Mouse (Mus musculus) intestine, embryonic 14.5 days (tissue): Measurements from ENCODE around the gene Syngr4. TPM values are rescaled to one million over a fixed set of nuclear protein-coding genes. Genes with fewer than 3 reads are reported as not detected.
"Not testable (repeated sequence)": the region's sequence is repeated elsewhere in the genome, so short reads cannot be mapped to it uniquely, and the experiment has no call there.

Source experiments
- ATAC-seq: fragments of 200-750 bp; cut with Nextera tagmentation; replicated peaks from 2 replicates; pipeline ENCODE4 v1.8.0; 2017; ENCODE audit warnings: low read depth, moderate number of reproducible peaks, moderate TSS enrichment, moderate library complexity; ENCODE audit not compliant: low FRiP score, low TSS enrichment
- DNase-seq: peaks from one replicate; pipeline ENCODE4 v3.0.0-alpha.2; 2018; ENCODE audit warnings: low spot score
- H3K27ac ChIP-seq: fragments of 300-500 bp; sonication (generic); 2 replicates; pipeline ENCODE4 v1.5.1; 2014; ENCODE audit warnings: low read depth, mild to moderate bottlenecking, control low read depth
- H3K27me3 ChIP-seq: fragments of 300-500 bp; sonication (generic); replicated peaks from 2 replicates; pipeline ENCODE4 v1.6.1; 2014; ENCODE audit warnings: low read length, control low read depth; ENCODE audit not compliant: control insufficient read depth, insufficient read depth
- H3K36me3 ChIP-seq: fragments of 300-500 bp; sonication (generic); 2 replicates; pipeline ENCODE4 v1.6.1; 2014; ENCODE audit warnings: low read length, control low read depth; ENCODE audit not compliant: control insufficient read depth, insufficient read depth
- H3K4me1 ChIP-seq: fragments of 300-500 bp; sonication (generic); replicated peaks from 2 replicates; pipeline ENCODE4 v1.6.1; 2014; ENCODE audit warnings: low read length, control low read depth, mixed read lengths; ENCODE audit not compliant: control insufficient read depth, insufficient read depth
- H3K4me2 ChIP-seq: fragments of 300-500 bp; sonication (generic); 2 replicates; pipeline ENCODE4 v1.6.1; 2014; ENCODE audit warnings: low read length
- H3K4me3 ChIP-seq: fragments of 300-500 bp; sonication (generic); 2 replicates; pipeline ENCODE4 v1.5.1; 2014; ENCODE audit warnings: low read depth, low read length, control low read depth, mixed read lengths
- H3K9ac ChIP-seq: fragments of 300-500 bp; sonication (generic); 2 replicates; pipeline ENCODE4 v1.6.1; 2014; ENCODE audit warnings: mild to moderate bottlenecking, low read length
- H3K9me3 ChIP-seq: fragments of 300-500 bp; sonication (generic); 2 replicates; pipeline ENCODE4 v1.6.1; 2016; ENCODE audit warnings: low read length, control low read depth; ENCODE audit not compliant: control insufficient read depth
- WGBS: fragments of 180-500 bp; shearing (Covaris S2); extraction: QIAGEN DNeasy Blood & Tissue Kit; methylation state at CpG from one replicate; pipeline ENCODE4 v1.1.7; 2014; 5-methylcytosine and 5-hydroxymethylcytosine counted together
- polyA plus RNA-seq: library from polyadenylated mRNA; unstranded; fragments of >200 nt; fragmentation: Nextera tagmentation; extraction: Ambion mirVana; gene quantifications from 2 replicates; pipeline ENCODE4 v1.2.1, GENCODE M21; 2014

Syngr4 gene
- polyA plus RNA-seq, 1 experiment from 2014 or later, result 0.99 TPM

- 0 out of 2 replicates have a peak, but pooled peaks cover 2% of the 10 kb centered on the region for H3K9me3 ChIP-seq
- no peak overlapping the region for H3K4me3 ChIP-seq
- 94% methylated on average over 4 of the region's 4 CpGs for WGBS
- H3K27me3 ChIP-seq, result no peaks in the 10 kb centered on the region
- no peak overlapping the region for H3K4me2 ChIP-seq
- H3K36me3 ChIP-seq, result peaks cover 96% of the 10 kb centered on the region
- no peak overlapping the region for H3K9ac ChIP-seq
- H3K4me1 ChIP-seq, result no peaks in the 10 kb centered on the region
- no peak overlapping the region for H3K27ac ChIP-seq
- ATAC-seq (no peak), DNase-seq (no peak)
Observed at GRCm38 (mm10) chr7:45880531-45880930, 16.0 kb downstream of the Syngr4 start.

GRCm38 (mm10) chr7:45878278-45878677 lies 18.2 kb downstream of the Syngr4 start, which contains the start of gene Grin2d:
Grin2d (minus strand) TSS chr7:45878378.
- not testable (repeated sequence) for H3K9me3 ChIP-seq, ATAC-seq, DNase-seq, H3K4me2 ChIP-seq, H3K27me3 ChIP-seq, H3K4me3 ChIP-seq, H3K27ac ChIP-seq, H3K9ac ChIP-seq
- WGBS, result 93% methylated on average over 1 of the region's 1 CpGs
- Histone ChIP-seq H3K4me1 (peaks cover 11% of the 10 kb centered on the region), H3K36me3 (peaks cover 83% of the 10 kb centered on the region)

GRCm38 (mm10) chr7:45876895-45877294 lies 19.6 kb downstream of the Syngr4 start:
- Histone ChIP-seq H3K27ac (no peak overlapping the region), H3K9me3 (0 out of 2 replicates have a peak, but pooled peaks cover 2% of the 10 kb centered on the region), H3K27me3 (no peaks in the 10 kb centered on the region), H3K9ac (no peak overlapping the region), H3K4me2 (no peak overlapping the region), H3K4me3 (no peak overlapping the region), H3K36me3 (peaks cover 70% of the 10 kb centered on the region), H3K4me1 (peaks cover 11% of the 10 kb centered on the region)
- ATAC-seq (no peak), DNase-seq (no peak)
- 93% methylated on average over 7 of the region's 7 CpGs for WGBS

GRCm38 (mm10) chr7:45873061-45873947 lies 23.2 kb downstream of the Syngr4 start:
- peak overlapping the region; percentile 81 for H3K27ac ChIP-seq
- peak overlapping the region; percentile 92 for H3K4me2 ChIP-seq
- H3K27me3 ChIP-seq, result peaks cover 34% of the 10 kb centered on the region
- DNase-seq (peak; percentile 79), ATAC-seq (peak; percentile 57)
- H3K9ac ChIP-seq, result peak overlapping the region; percentile 82
- WGBS, result 2% methylated on average over 28 of the region's 28 CpGs
- H3K4me3 ChIP-seq, result peak overlapping the region; percentile 75
- H3K36me3 ChIP-seq, result peaks cover 36% of the 10 kb centered on the region
- H3K4me1 ChIP-seq, result peaks cover 27% of the 10 kb centered on the region
- H3K9me3 ChIP-seq, result no peaks in the 10 kb centered on the region

GRCm38 (mm10) chr7:45872624-45873023 lies 23.9 kb downstream of the Syngr4 start, which contains the start of gene Kdelr1:
Kdelr1 (plus strand) TSS chr7:45872772.
- peaks cover 34% of the 10 kb centered on the region for H3K4me1 ChIP-seq
- ATAC-seq, result peak; percentile 71

GRCm38 (mm10) chr7:45870282-45871058 lies 26.0 kb downstream of the Syngr4 start:
- no peak for DNase-seq
- Histone ChIP-seq H3K9me3 (no peaks in the 10 kb centered on the region), H3K4me3 (peak overlapping the region; percentile 22), H3K27me3 (peaks cover 45% of the 10 kb centered on the region), H3K36me3 (peaks cover 9% of the 10 kb centered on the region), H3K9ac (peak overlapping the region; percentile 14), H3K27ac (no peak overlapping the region), H3K4me1 (peaks cover 44% of the 10 kb centered on the region), H3K4me2 (peak overlapping the region; percentile 42)
- no peak for ATAC-seq
- WGBS, result 3% methylated on average over 30 of the region's 30 CpGs

More at GRCm38 (mm10) chr7:45872624-45873023, 23.9 kb downstream of the Syngr4 start, which contains the start of gene Kdelr1:
- WGBS, result under 1% methylated on average over 18 of the region's 18 CpGs
- Histone ChIP-seq H3K9ac (peak within 1 kb of the TSS; percentile 82), H3K4me3 (peak within 1 kb of the TSS; percentile 75), H3K9me3 (no peaks in the 10 kb centered on the region), H3K36me3 (peaks cover 31% of the 10 kb centered on the region), H3K27me3 (peaks cover 39% of the 10 kb centered on the region), H3K27ac (peak within 1 kb of the TSS; percentile 81), H3K4me2 (peak within 1 kb of the TSS; percentile 92)
- peak; percentile 94 for DNase-seq

- Histone ChIP-seq H3K9me3 (no peaks in the 10 kb centered on the region), H3K4me1 (peaks cover 44% of the 10 kb centered on the region), H3K4me2 (peak overlapping the region; percentile 42), H3K27me3 (peaks cover 45% of the 10 kb centered on the region), H3K36me3 (peaks cover 5% of the 10 kb centered on the region; the same call in 1 of the 2 replicates), H3K9ac (no peak overlapping the region), H3K27ac (no peak overlapping the region), H3K4me3 (no peak overlapping the region)
- WGBS, result 3% methylated on average over 14 of the region's 14 CpGs
- DNase-seq, result no peak
- ATAC-seq, result no peak
Observed at GRCm38 (mm10) chr7:45869787-45870186, 26.7 kb downstream of the Syngr4 start.

GRCm38 (mm10) chr7:45869107-45869670 lies 27.3 kb downstream of the Syngr4 start:
- no peak overlapping the region for H3K27ac ChIP-seq
- 24% methylated on average over 8 of the region's 8 CpGs for WGBS
- no peaks in the 10 kb centered on the region; the same call in 1 of the 2 replicates for H3K36me3 ChIP-seq
- no peak for ATAC-seq
- peaks cover 40% of the 10 kb centered on the region for H3K4me1 ChIP-seq
- no peaks in the 10 kb centered on the region for H3K9me3 ChIP-seq
- H3K9ac ChIP-seq, result no peak overlapping the region
- no peak overlapping the region for H3K4me3 ChIP-seq
- peak overlapping the region; percentile 42 for H3K4me2 ChIP-seq
- DNase-seq, result no peak
- peaks cover 45% of the 10 kb centered on the region for H3K27me3 ChIP-seq
